Mouse (Mus musculus): ENCODE measurements around the gene Ankrd24. TPM values are rescaled to one million over a fixed set of nuclear protein-coding genes. Genes with fewer than 3 reads are reported as not detected.

The Ankrd24 gene
- 5.2 and 6.3 TPM in 2 replicates for polyA plus RNA-seq (2014; fragmentation: Nextera tagmentation; extraction: Ambion mirVana)

- no peaks in the 10 kb centered on the region for H3K9me3 ChIP-seq (replicated peaks; ENCODE audit: control insufficient read depth, low read length)
- H3K4me1 ChIP-seq (ENCODE audit: control insufficient read depth, insufficient read depth, low read length): peaks cover 13% of the 10 kb centered on the region
- H3K4me3 ChIP-seq (ENCODE audit: low read depth, low read length): peak within 1 kb of the TSS; percentile 78
- H3K27me3 ChIP-seq (replicated peaks; ENCODE audit: control insufficient read depth, insufficient read depth, low read length): no peaks in the 10 kb centered on the region
- peaks cover 20% of the 10 kb centered on the region for H3K36me3 ChIP-seq (ENCODE audit: control insufficient read depth, insufficient read depth, low read length)
- DNase-seq (ENCODE audit: low spot score): no peak
- peak within 1 kb of the TSS; percentile 80 for H3K27ac ChIP-seq (ENCODE audit: low read depth, low read length)
- H3K4me2 ChIP-seq (ENCODE audit: low read length): peak within 1 kb of the TSS; percentile 84
- H3K9ac ChIP-seq (ENCODE audit: low read length): peak within 1 kb of the TSS; percentile 87
- WGBS: 85% methylated on average over 16 of the region's 16 CpGs
- no peak for ATAC-seq
Observed at GRCm38 (mm10) chr10:81628390-81628789, at the start of gene Ankrd24. Gene Ankrd24 (plus strand): TSS chr10:81628540.

- H3K4me1 ChIP-seq (ENCODE audit: control insufficient read depth, insufficient read depth, low read length): peaks cover 8% of the 10 kb centered on the region
- H3K9me3 ChIP-seq (replicated peaks; ENCODE audit: control insufficient read depth, low read length): no peaks in the 10 kb centered on the region
- no peaks in the 10 kb centered on the region for H3K36me3 ChIP-seq (ENCODE audit: control insufficient read depth, insufficient read depth, low read length)
- H3K9ac ChIP-seq (ENCODE audit: low read length): no peak overlapping the region
- H3K27me3 ChIP-seq (replicated peaks; ENCODE audit: control insufficient read depth, insufficient read depth, low read length): peaks cover 15% of the 10 kb centered on the region
- no peak overlapping the region for H3K4me3 ChIP-seq (ENCODE audit: low read depth, low read length)
- no peak overlapping the region for H3K27ac ChIP-seq (ENCODE audit: low read depth, low read length)
- 56% methylated on average over 4 of the region's 4 CpGs for WGBS
- H3K4me2 ChIP-seq (ENCODE audit: low read length): no peak overlapping the region
- DNase-seq (ENCODE audit: low spot score) (no peak), ATAC-seq (no peak)
Observed at GRCm38 (mm10) chr10:81579967-81580366, 48.4 kb upstream of the Ankrd24 start.

GRCm38 (mm10) chr10:81580441-81581070 lies 47.8 kb upstream of the Ankrd24 start:
- Histone ChIP-seq H3K4me2 (ENCODE audit: low read length) (no peak overlapping the region), H3K27me3 (replicated peaks; ENCODE audit: control insufficient read depth, insufficient read depth, low read length) (peaks cover 15% of the 10 kb centered on the region)
- WGBS: 59% methylated on average over 24 of the region's 25 CpGs

DNA sequence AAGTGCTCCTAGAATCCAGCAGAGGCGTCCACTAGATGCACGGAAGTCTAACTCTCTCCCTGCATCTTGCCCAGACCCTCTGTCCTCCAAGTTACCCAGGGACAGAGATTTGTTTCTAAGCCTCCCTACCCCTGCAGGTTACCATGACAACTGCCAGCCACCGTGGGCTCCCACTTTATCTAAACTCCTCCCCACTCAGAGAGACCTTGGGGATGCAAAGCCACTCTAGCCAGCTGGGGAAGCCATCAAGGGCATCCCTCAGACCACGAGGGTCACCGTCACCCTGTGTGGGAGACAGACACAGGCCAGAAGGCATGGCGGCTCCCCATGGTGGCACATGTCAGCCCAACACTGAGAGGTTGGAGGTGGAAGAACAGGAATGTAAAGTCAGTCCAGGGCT lies 45.0 kb upstream of the Ankrd24 start:
- Histone ChIP-seq H3K27ac (ENCODE audit: low read depth, low read length) (no peak overlapping the region), H3K4me1 (ENCODE audit: control insufficient read depth, insufficient read depth, low read length) (no peaks in the 10 kb centered on the region), H3K9ac (ENCODE audit: low read length) (no peak overlapping the region), H3K4me2 (ENCODE audit: low read length) (no peak overlapping the region), H3K9me3 (replicated peaks; ENCODE audit: control insufficient read depth, low read length) (no peaks in the 10 kb centered on the region), H3K4me3 (ENCODE audit: low read depth, low read length) (no peak overlapping the region), H3K27me3 (replicated peaks; ENCODE audit: control insufficient read depth, insufficient read depth, low read length) (peaks cover 7% of the 10 kb centered on the region), H3K36me3 (ENCODE audit: control insufficient read depth, insufficient read depth, low read length) (peaks cover 5% of the 10 kb centered on the region; the same call in 1 of the 2 replicates)
- WGBS: 52% methylated on average over 6 of the region's 6 CpGs
- ATAC-seq (no peak), DNase-seq (ENCODE audit: low spot score) (no peak)

More at GRCm38 (mm10) chr10:81580441-81581070, 47.8 kb upstream of the Ankrd24 start:
- H3K4me1 ChIP-seq (ENCODE audit: control insufficient read depth, insufficient read depth, low read length): peaks cover 4% of the 10 kb centered on the region
- H3K36me3 ChIP-seq (ENCODE audit: control insufficient read depth, insufficient read depth, low read length): no peaks in the 10 kb centered on the region
- H3K9me3 ChIP-seq (replicated peaks; ENCODE audit: control insufficient read depth, low read length): no peaks in the 10 kb centered on the region
- H3K27ac ChIP-seq (ENCODE audit: low read depth, low read length): no peak overlapping the region
- no peak for DNase-seq (ENCODE audit: low spot score)
- H3K9ac ChIP-seq (ENCODE audit: low read length): no peak overlapping the region
- no peak overlapping the region for H3K4me3 ChIP-seq (ENCODE audit: low read depth, low read length)
- ATAC-seq: no peak

DNA sequence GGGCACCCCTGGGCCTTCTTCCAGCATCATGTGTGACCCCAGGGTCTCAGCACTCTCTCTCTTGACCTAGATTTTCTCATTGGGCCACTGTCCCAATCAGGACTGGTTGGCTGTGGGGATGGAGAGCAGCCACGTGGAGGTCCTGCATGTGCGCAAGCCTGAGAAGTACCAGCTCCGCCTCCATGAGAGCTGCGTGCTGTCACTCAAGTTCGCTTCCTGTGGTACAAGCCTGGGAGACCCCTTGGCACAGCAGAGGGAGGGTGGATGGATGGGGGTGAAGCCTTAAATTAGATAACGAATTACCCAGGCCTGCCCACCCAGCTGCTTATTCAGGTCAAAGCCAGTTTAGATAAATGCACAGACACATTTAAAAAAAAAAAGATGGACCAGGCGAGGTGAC lies 39.6 kb upstream of the Ankrd24 start:
- no peak for DNase-seq (ENCODE audit: low spot score)
- H3K27ac ChIP-seq (ENCODE audit: low read depth, low read length): no peak overlapping the region
- peaks cover 8% of the 10 kb centered on the region for H3K27me3 ChIP-seq (replicated peaks; ENCODE audit: control insufficient read depth, insufficient read depth, low read length)
- no peak overlapping the region for H3K4me2 ChIP-seq (ENCODE audit: low read length)
- no peaks in the 10 kb centered on the region for H3K4me1 ChIP-seq (ENCODE audit: control insufficient read depth, insufficient read depth, low read length)
- 56% methylated on average over 7 of the region's 7 CpGs for WGBS
- no peaks in the 10 kb centered on the region for H3K9me3 ChIP-seq (replicated peaks; ENCODE audit: control insufficient read depth, low read length)
- H3K9ac ChIP-seq (ENCODE audit: low read length): no peak overlapping the region
- ATAC-seq: no peak
- H3K36me3 ChIP-seq (ENCODE audit: control insufficient read depth, insufficient read depth, low read length): peaks cover 5% of the 10 kb centered on the region; the same call in 1 of the 2 replicates
- no peak overlapping the region for H3K4me3 ChIP-seq (ENCODE audit: low read depth, low read length)

GRCm38 (mm10) chr10:81591846-81592245 lies 36.5 kb upstream of the Ankrd24 start:
- DNase-seq (ENCODE audit: low spot score): no peak
- no peak overlapping the region for H3K4me2 ChIP-seq (ENCODE audit: low read length)
- no peak overlapping the region for H3K4me3 ChIP-seq (ENCODE audit: low read depth, low read length)
- no peaks in the 10 kb centered on the region for H3K9me3 ChIP-seq (replicated peaks; ENCODE audit: control insufficient read depth, low read length)
- WGBS: 66% methylated on average over 9 of the region's 9 CpGs
- H3K27me3 ChIP-seq (replicated peaks; ENCODE audit: control insufficient read depth, insufficient read depth, low read length): peaks cover 28% of the 10 kb centered on the region
- peaks cover 5% of the 10 kb centered on the region; the same call in 1 of the 2 replicates for H3K36me3 ChIP-seq (ENCODE audit: control insufficient read depth, insufficient read depth, low read length)
- ATAC-seq: no peak
- H3K4me1 ChIP-seq (ENCODE audit: control insufficient read depth, insufficient read depth, low read length): peaks cover 17% of the 10 kb centered on the region
- H3K27ac ChIP-seq (ENCODE audit: low read depth, low read length): no peak overlapping the region
- H3K9ac ChIP-seq (ENCODE audit: low read length): no peak overlapping the region

GRCm38 (mm10) chr10:81592631-81593030 lies 35.7 kb upstream of the Ankrd24 start:
- WGBS: 79% methylated on average over 7 of the region's 7 CpGs
- peaks cover 28% of the 10 kb centered on the region for H3K27me3 ChIP-seq (replicated peaks; ENCODE audit: control insufficient read depth, insufficient read depth, low read length)
- no peak for ATAC-seq
- no peak overlapping the region for H3K4me3 ChIP-seq (ENCODE audit: low read depth, low read length)
- H3K4me1 ChIP-seq (ENCODE audit: control insufficient read depth, insufficient read depth, low read length): peaks cover 24% of the 10 kb centered on the region
- no peak overlapping the region for H3K9ac ChIP-seq (ENCODE audit: low read length)
- H3K27ac ChIP-seq (ENCODE audit: low read depth, low read length): no peak overlapping the region
- H3K9me3 ChIP-seq (replicated peaks; ENCODE audit: control insufficient read depth, low read length): no peaks in the 10 kb centered on the region
- no peak overlapping the region for H3K4me2 ChIP-seq (ENCODE audit: low read length)
- no peak for DNase-seq (ENCODE audit: low spot score)
- peaks cover 4% of the 10 kb centered on the region; the same call in 1 of the 2 replicates for H3K36me3 ChIP-seq (ENCODE audit: control insufficient read depth, insufficient read depth, low read length)

DNA sequence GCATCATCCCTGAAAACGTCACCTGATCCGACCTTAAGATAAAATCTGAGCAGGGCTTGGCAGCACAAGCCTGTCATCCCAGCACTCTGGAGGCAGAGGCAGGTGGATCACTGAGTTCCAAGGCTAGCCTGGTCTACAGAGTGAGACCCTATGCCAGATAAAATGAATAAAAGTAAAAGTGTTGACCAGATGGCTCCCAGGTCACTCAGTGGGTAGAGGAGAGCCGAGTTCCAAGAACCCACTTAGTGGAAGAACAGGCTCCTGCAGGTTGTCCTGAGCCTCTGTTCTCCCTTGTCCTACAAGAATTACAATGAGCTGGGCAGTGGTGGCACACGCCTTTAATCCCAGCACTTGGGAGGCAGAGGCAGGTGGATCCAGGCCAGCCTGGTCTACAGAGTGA lies 35.1 kb upstream of the Ankrd24 start:
- ATAC-seq (no peak), DNase-seq (ENCODE audit: low spot score) (no peak)
- 74% methylated on average over 4 of the region's 4 CpGs for WGBS
- Histone ChIP-seq H3K9ac (ENCODE audit: low read length) (no peak overlapping the region), H3K36me3 (ENCODE audit: control insufficient read depth, insufficient read depth, low read length) (no peaks in the 10 kb centered on the region; the same call in 1 of the 2 replicates), H3K4me1 (ENCODE audit: control insufficient read depth, insufficient read depth, low read length) (peaks cover 27% of the 10 kb centered on the region), H3K27ac (ENCODE audit: low read depth, low read length) (no peak overlapping the region), H3K4me3 (ENCODE audit: low read depth, low read length) (no peak overlapping the region), H3K9me3 (replicated peaks; ENCODE audit: control insufficient read depth, low read length) (no peaks in the 10 kb centered on the region), H3K4me2 (ENCODE audit: low read length) (no peak overlapping the region), H3K27me3 (replicated peaks; ENCODE audit: control insufficient read depth, insufficient read depth, low read length) (peaks cover 28% of the 10 kb centered on the region)

DNA sequence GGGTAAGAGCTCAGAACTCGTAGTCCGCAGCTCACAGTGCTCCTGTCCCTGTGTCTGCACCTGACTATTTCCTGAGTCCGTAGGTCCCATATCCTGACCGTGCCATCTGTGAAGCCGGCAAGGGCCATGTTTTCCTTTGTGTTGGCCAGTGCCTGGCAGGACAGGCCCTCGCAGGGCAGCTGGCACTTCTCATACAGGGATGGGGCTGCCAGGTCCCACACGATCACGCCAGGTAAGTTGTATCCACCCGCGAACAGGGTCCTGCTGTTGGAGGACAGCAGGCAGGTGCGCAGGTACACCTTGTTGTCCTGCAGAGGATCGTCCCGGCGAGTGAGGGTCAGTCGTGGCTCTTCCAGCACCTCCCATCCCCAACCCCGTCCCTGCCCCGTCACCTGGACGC lies 34.4 kb upstream of the Ankrd24 start:
- H3K4me3 ChIP-seq (ENCODE audit: low read depth, low read length): no peak overlapping the region
- no peaks in the 10 kb centered on the region for H3K36me3 ChIP-seq (ENCODE audit: control insufficient read depth, insufficient read depth, low read length)
- 77% methylated on average over 18 of the region's 18 CpGs for WGBS
- H3K9me3 ChIP-seq (replicated peaks; ENCODE audit: control insufficient read depth, low read length): no peaks in the 10 kb centered on the region
- H3K27ac ChIP-seq (ENCODE audit: low read depth, low read length): no peak overlapping the region
- H3K4me2 ChIP-seq (ENCODE audit: low read length): no peak overlapping the region
- peaks cover 25% of the 10 kb centered on the region for H3K27me3 ChIP-seq (replicated peaks; ENCODE audit: control insufficient read depth, insufficient read depth, low read length)
- ATAC-seq (no peak), DNase-seq (ENCODE audit: low spot score) (no peak)
- peaks cover 27% of the 10 kb centered on the region for H3K4me1 ChIP-seq (ENCODE audit: control insufficient read depth, insufficient read depth, low read length)
- H3K9ac ChIP-seq (ENCODE audit: low read length): no peak overlapping the region

All from forebrain, embryonic 14.5 days (tissue).